Mouse (Mus musculus): ENCODE data around the gene Shank3.

Gene Shank3

GRCm38 (mm10) chr15:89477806-89478205 lies 21.6 kb upstream of the Shank3 start:
- DNase-seq = peak; percentile 49

- DNase-seq = peak; percentile 25
Observed at GRCm38 (mm10) chr15:89478622-89479021, 20.8 kb upstream of the Shank3 start.

GRCm38 (mm10) chr15:89480584-89480983 lies 18.8 kb upstream of the Shank3 start:
- DNase-seq = peak; percentile 82

- DNase-seq = no peak
Observed at GRCm38 (mm10) chr15:89488182-89488581, 11.2 kb upstream of the Shank3 start.

- DNase-seq = no peak
Observed at GRCm38 (mm10) chr15:89488611-89489117, 10.8 kb upstream of the Shank3 start.

- no peak for DNase-seq
Observed at GRCm38 (mm10) chr15:89494970-89495369, 4.5 kb upstream of the Shank3 start.

GRCm38 (mm10) chr15:89496131-89496530 lies 3.3 kb upstream of the Shank3 start:
- DNase-seq = no peak

GRCm38 (mm10) chr15:89496841-89497240 lies 2.6 kb upstream of the Shank3 start:
- no peak for DNase-seq

GRCm38 (mm10) chr15:89497391-89498048 lies 1.9 kb upstream of the Shank3 start:
- DNase-seq = no peak

GRCm38 (mm10) chr15:89498049-89498960 lies 1.1 kb upstream of the Shank3 start:
- DNase-seq = peak; percentile 70

- DNase-seq = no peak
Observed at GRCm38 (mm10) chr15:89499784-89500220, 379 bp downstream of the Shank3 start.

- peak; percentile 64 for DNase-seq
Observed at GRCm38 (mm10) chr15:89500221-89500791, 883 bp downstream of the Shank3 start.

GRCm38 (mm10) chr15:89501321-89501720 lies 1.9 kb downstream of the Shank3 start:
- DNase-seq = no peak

GRCm38 (mm10) chr15:89504838-89505237 lies 5.4 kb downstream of the Shank3 start:
- no peak for DNase-seq

GRCm38 (mm10) chr15:89507751-89508150 lies 8.3 kb downstream of the Shank3 start:
- DNase-seq = no peak

GRCm38 (mm10) chr15:89512679-89513078 lies 13.3 kb downstream of the Shank3 start:
- no peak for DNase-seq

GRCm38 (mm10) chr15:89521951-89522350 lies 22.5 kb downstream of the Shank3 start:
- DNase-seq = peak; percentile 87

GRCm38 (mm10) chr15:89522566-89523282 lies 23.3 kb downstream of the Shank3 start:
- peak; percentile 76 for DNase-seq

GRCm38 (mm10) chr15:89523283-89523832 lies 23.9 kb downstream of the Shank3 start:
- DNase-seq = no peak

- no peak for DNase-seq
Observed at GRCm38 (mm10) chr15:89524001-89524571, 24.7 kb downstream of the Shank3 start.

GRCm38 (mm10) chr15:89524611-89525415 lies 25.4 kb downstream of the Shank3 start:
- peak; percentile 85 for DNase-seq

Measured in cerebellum, adult 9-10 months (tissue).